Mouse (Mus musculus) embryonic facial prominence, embryonic 15.5 days (tissue): Measurements from ENCODE around the gene Otogl. TPM values are rescaled to one million over a fixed set of nuclear protein-coding genes. Genes with fewer than 3 reads are reported as not detected.

ENCODE experiments used
- ATAC-seq: fragments of 200-750 bp; cut with Nextera tagmentation; 2 replicates; pipeline ENCODE4 v1.8.0; 2017; ENCODE audit warnings: low read depth, moderate TSS enrichment; ENCODE audit not compliant: insufficient number of reproducible peaks, low FRiP score, low TSS enrichment
- H3K27ac ChIP-seq: fragments of 300-500 bp; sonication (generic); replicated peaks from 2 replicates; pipeline ENCODE4 v1.5.1; 2015; ENCODE audit warnings: mild to moderate bottlenecking, inconsistent platforms
- H3K27me3 ChIP-seq: fragments of 300-500 bp; sonication (generic); 2 replicates; pipeline ENCODE4 v1.6.1; 2015; ENCODE audit warnings: inconsistent platforms
- H3K36me3 ChIP-seq: fragments of 300-500 bp; sonication (generic); 2 replicates; pipeline ENCODE4 v1.6.1; 2015; ENCODE audit warnings: mild to moderate bottlenecking, inconsistent platforms
- H3K4me1 ChIP-seq: fragments of 300-500 bp; sonication (generic); 2 replicates; pipeline ENCODE4 v1.6.1; 2015; ENCODE audit warnings: inconsistent platforms
- H3K4me2 ChIP-seq: fragments of 300-500 bp; sonication (generic); replicated peaks from 2 replicates; pipeline ENCODE4 v1.6.1; 2015; ENCODE audit warnings: mild to moderate bottlenecking, inconsistent platforms
- H3K4me3 ChIP-seq: fragments of 300-500 bp; sonication (generic); replicated peaks from 2 replicates; pipeline ENCODE4 v1.5.1; 2015; ENCODE audit warnings: mild to moderate bottlenecking, inconsistent platforms
- H3K9ac ChIP-seq: fragments of 300-500 bp; sonication (generic); 2 replicates; pipeline ENCODE4 v1.6.1; 2015; ENCODE audit warnings: inconsistent platforms
- H3K9me3 ChIP-seq: fragments of 300-500 bp; sonication (generic); replicated peaks from 2 replicates; pipeline ENCODE4 v1.6.1; 2016; ENCODE audit warnings: inconsistent platforms
- WGBS: fragments of 180-500 bp; shearing (Covaris S2); methylation state at CpG from one replicate; pipeline ENCODE4 v1.1.7; 2015; 5-methylcytosine and 5-hydroxymethylcytosine counted together
- polyA plus RNA-seq: library from polyadenylated mRNA; unstranded; fragments of >200 nt; fragmentation: Nextera tagmentation; extraction: Ambion mirVana; gene quantifications from 2 replicates; pipeline ENCODE4 v1.2.1, GENCODE M21; 2015

Gene Otogl
- polyA plus RNA-seq, 1 experiment from 2014 or later = 0.29 TPM

DNA sequence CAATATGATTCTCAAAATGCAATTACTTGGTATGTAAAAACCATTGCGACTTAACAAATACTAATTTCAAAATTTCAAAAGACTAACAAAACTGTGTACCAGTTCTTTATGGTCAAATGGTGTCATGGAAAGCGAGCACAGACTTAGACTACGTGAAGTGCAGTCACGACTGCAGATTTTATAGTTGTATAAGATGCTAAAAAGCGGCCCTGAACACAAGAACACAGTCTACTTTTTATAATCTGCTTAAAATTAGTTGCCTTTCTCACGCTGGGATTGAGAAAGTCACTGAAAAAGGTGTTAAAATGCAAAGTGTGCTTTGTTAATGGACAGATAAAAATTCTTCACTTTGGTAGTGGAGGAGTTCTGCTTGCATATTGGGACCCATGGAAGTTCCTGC is 174.2 kb downstream of the Otogl start:
- 85% methylated on average over 6 of the region's 6 CpGs for WGBS
- Histone ChIP-seq H3K9ac (no peak overlapping the region), H3K9me3 (no peaks in the 10 kb centered on the region), H3K4me1 (no peaks in the 10 kb centered on the region), H3K4me2 (no peak overlapping the region), H3K27me3 (no peaks in the 10 kb centered on the region), H3K27ac (no peak overlapping the region), H3K36me3 (no peaks in the 10 kb centered on the region), H3K4me3 (no peak overlapping the region)
- no peak for ATAC-seq

DNA sequence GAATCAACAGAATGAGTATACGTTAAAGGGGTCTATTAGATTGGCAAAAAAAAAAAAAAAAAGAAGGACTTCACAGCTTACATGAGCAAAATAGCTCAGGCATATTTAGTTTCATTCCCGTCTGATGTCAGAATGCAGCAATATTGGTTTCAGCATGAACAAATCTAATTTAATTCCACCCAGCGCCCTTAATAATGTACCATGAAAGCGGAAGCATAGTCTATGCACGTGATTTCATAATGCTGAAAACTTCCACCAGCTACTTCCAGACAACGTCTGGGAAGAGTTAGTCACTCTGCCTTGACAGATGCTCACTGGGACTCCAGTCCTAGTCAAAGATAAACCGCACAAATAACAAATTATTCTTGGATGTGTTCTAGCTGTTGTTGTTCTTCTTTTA is 176.5 kb downstream of the Otogl start:
- H3K9me3 ChIP-seq = no peaks in the 10 kb centered on the region
- no peak overlapping the region for H3K4me2 ChIP-seq
- no peak for ATAC-seq
- H3K27me3 ChIP-seq = no peaks in the 10 kb centered on the region
- no peak overlapping the region for H3K9ac ChIP-seq
- H3K36me3 ChIP-seq = no peaks in the 10 kb centered on the region
- WGBS = 25% methylated on average over 7 of the region's 7 CpGs
- no peak overlapping the region for H3K4me3 ChIP-seq
- no peak overlapping the region for H3K27ac ChIP-seq
- no peaks in the 10 kb centered on the region for H3K4me1 ChIP-seq

DNA sequence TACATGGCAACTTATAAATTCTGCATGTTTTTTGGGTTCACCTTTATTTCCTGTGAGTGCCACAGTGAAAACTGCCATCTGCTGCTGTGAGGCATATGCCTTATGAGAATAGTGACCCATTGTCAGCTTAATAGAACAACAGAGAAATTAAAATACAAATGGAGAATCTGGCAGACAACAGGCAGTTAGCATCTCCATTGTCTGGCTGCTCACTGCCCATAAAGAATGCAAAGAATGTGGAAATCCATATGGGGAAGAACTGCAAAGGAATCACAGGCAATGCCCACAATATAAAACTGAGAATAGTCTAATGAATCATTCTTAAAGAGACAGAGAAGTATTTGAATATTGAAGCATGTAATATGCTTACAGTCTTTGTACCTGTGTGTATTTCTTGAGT is 177.6 kb downstream of the Otogl start:
- Histone ChIP-seq H3K4me2 (no peak overlapping the region), H3K27me3 (no peaks in the 10 kb centered on the region), H3K9me3 (no peaks in the 10 kb centered on the region), H3K27ac (no peak overlapping the region), H3K4me1 (no peaks in the 10 kb centered on the region), H3K4me3 (no peak overlapping the region), H3K36me3 (no peaks in the 10 kb centered on the region), H3K9ac (no peak overlapping the region)
- no peak for ATAC-seq

DNA sequence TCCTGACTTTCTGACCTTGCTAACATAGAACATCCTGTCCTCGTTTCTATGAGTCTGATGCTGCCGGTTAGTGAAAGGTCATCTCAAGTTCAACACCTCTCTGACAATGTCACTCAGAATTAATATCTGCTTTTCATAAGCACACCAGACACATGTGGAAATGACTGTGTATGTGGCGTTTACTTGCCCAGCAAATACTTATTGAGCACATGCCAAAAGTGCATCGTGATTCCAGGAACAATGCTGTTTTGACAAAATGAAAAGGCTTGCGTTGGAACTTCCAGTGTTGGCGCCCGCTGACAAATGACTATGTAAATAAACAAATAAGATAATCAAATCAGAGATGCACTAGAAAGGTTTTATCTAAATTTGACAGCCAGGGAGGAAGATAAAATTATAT is 186.3 kb downstream of the Otogl start:
- WGBS = 46% methylated on average over 7 of the region's 7 CpGs
- no peaks in the 10 kb centered on the region for H3K4me1 ChIP-seq
- no peak for ATAC-seq

DNA sequence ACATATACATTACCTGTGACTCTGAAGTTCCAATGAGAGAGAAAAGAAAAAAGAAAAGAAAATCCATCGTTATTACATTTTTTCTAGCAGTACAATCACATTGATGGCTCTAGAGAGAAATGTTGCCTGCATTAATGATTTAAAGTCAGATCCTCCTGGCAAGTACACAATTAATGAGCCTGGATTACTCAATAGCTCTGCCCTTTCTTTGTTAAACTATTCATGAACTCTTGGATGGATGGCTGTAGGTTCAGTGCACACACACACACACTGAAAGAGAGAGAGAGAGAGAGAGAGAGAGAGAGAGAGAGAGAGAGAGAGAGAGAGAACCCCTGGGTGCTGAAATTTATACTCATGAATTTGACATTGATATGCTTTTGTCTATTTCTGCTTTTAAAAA is 192.1 kb downstream of the Otogl start, which contains the start of gene Ptprq:
Gene Ptprq (minus strand): TSS at position 246 of the 400 bp plus-strand sequence.
- no peak within 1 kb of the TSS for H3K9ac ChIP-seq
- ATAC-seq = no peak
- 81% methylated on average over 1 of the region's 1 CpGs for WGBS

More for the DNA sequence above, 186.3 kb downstream of the Otogl start:
- Histone ChIP-seq H3K4me2 (no peak overlapping the region), H3K27me3 (no peaks in the 10 kb centered on the region), H3K4me3 (no peak overlapping the region), H3K27ac (no peak overlapping the region), H3K36me3 (no peaks in the 10 kb centered on the region), H3K9me3 (no peaks in the 10 kb centered on the region), H3K9ac (no peak overlapping the region)

More for the DNA sequence above, 192.1 kb downstream of the Otogl start, which contains the start of gene Ptprq:
- no peak within 1 kb of the TSS for H3K4me2 ChIP-seq
- H3K4me1 ChIP-seq = no peaks in the 10 kb centered on the region
- H3K27ac ChIP-seq = no peak within 1 kb of the TSS
- no peaks in the 10 kb centered on the region for H3K36me3 ChIP-seq
- no peaks in the 10 kb centered on the region for H3K9me3 ChIP-seq
- no peaks in the 10 kb centered on the region for H3K27me3 ChIP-seq
- H3K4me3 ChIP-seq = no peak within 1 kb of the TSS

Other genes starting within 250 kb of the Otogl start
- gene Ptprq, start 192.1 kb downstream of the Otogl start, polyA plus RNA-seq = 0.08 and 0.19 TPM in 2 replicates